Mouse (Mus musculus) kidney, adult 11 months (tissue): Measurements from ENCODE around the gene B830017H08Rik.

Source experiments
- DNase-seq: peaks from one replicate; pipeline ENCODE4 v3.0.0; 2022

The B830017H08Rik gene

DNA sequence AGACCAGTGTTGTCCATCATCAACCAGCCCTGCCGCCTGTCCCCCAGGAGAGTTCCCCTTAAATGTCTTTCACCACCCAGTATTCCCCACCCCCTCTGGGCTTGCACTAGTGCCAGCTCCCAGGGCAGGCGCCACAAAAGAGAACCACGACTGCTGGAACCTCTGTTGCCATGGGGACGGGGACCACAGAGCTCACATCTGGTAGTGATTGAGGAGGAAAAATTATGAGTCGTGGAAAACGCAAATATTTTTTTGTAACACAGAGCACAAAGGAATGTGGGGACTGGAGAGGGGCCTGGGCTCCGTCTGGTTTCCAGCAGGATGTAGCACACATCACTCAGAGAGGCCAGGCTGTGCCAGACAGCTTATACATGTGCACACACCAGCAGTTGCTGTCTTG is 23.2 kb upstream of the B830017H08Rik start:
- DNase-seq, result no peak

DNA sequence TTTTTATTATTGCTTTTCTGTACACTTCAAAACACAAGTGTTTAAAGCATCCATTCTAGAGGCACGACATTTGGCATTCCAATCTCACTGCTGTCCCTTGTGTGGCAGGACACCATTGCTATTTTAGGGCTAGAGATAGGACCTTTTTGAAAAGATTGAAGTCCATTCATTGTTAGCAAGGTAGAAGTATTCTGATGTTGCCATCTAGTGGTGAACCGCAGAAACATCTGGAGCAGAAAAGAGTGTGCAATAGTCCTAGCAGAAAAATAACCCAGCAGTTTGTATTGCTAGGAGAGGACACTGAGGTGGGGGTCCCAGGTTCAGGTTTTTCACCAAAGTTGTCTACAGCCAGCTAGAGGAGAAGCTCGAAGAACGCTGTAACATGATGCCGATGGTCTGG is 20.8 kb upstream of the B830017H08Rik start:
- DNase-seq, result no peak

DNA sequence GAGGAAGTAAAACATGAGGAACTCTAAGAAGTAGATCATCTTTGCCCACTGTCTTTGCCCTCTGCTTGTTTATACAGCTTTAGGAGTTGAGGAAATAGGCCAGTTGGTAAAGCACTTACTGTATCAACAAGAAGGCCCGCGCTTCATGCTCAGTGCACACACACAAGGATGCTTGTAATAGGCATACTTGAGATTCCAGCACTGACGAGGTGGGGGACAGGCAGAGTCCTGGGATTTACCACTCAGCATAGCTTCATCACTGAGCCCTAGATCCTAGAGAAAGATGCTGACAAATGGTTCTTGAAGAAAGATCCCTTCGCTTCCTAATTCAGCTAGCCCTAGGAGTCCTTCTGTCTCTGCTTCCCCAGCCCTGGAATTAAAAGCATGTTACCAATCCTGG is 19.7 kb upstream of the B830017H08Rik start:
- DNase-seq, result no peak

DNA sequence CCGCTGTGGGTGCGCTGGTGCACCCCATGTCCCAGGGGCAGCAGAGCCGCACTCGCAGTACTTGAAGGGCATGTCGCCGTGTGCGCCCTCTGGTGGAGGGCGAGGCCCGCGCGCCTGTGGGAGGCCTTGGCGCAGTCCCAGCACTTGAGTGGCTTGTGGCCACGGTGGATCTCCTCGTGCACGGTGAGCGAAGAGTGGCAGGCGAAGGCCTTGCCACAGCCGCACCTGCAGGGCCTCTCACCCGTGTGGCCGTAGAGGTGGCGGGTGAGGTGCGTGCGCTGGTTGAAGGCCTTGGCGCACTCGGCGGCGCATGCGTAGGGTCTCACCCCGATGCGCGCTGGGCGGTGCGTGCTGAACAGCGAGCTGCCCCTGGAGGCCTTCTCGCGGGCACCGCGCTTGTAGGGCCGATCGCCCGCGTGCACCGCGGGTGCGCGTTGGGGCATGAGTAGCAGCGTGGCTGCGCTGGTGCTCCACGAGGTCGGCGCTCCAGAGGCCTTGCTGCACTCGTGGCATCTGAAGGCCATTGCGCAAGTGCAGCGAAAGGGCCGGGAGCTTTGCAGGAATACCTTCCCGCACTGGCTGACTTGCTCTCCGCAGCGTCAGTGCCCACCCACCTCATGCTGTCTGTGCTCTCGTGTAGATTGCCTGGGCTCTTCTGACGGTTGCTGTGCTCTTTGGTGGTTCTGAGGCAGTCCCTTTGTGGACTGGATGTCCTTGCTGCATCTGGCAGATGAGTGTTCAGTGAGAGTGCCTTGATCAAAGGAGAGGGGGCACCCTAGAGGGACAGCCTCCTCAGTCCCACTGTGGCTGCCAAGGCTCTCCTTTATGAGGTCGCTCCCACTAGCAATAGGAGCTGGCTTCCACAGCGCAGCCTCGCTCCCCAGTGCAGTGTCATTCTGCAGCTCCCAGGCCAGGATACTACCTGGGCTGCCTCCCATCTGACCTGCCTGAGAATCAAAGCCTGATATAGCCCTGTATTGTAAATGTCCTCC is 17.2 kb upstream of the B830017H08Rik start:
- peak; percentile 53 for DNase-seq

DNA sequence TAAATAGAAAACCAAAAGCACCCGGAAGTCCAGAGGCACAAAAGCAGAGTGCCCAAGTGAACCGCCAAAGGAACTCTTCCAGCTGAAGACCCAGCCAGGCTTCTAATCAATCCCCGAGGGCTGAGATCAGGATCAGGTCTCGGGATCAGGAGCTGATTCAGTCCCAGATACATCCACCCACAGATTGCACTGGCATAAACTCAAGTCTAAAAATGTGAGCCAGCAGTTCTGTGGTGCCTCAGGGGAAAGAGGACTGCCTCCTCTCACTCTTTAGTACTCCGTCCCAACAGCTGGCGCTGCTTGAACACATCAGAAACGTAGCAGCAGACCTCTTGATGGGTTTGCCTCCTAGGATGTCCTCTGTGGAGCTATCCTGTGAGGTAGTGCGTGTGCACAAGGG is 16.4 kb upstream of the B830017H08Rik start:
- no peak for DNase-seq

DNA sequence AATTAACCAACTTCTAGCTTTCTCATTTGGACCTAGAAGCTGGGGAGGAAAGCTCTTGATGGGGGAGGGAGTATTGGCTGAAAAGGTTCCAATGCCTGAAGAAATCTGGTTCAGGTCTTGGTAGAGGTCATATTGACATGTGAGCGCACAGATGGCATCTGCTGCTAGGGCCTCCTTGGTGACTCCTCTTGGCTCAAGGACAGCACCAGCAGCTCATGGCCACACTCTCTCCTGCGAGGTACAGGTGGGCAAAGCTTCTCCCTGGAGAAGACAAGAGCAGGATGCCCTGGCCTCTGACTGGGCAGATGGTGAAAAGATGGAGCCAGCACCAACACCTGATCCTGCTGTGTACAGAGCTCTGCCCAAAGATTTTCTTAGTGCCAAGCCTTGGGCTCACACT is 6.4 kb upstream of the B830017H08Rik start:
- no peak for DNase-seq

DNA sequence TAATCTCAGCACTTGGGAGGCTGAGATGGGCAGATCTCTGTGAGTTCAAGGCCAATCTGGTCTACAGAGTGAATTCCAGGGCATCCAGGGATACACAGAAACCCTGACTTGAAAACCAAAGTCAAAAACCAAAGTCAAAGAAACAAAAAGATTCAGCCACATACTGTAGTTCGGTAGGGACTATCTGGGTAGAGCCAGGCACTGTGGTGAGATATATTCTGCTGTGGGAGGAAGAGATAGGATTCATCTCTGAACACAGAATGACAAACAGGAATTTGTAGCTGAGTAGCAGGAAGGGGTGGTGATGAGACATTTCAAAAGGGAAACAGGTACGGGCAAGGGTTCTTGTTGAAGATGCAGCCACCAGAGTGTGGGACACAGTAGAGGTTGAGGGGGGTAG is 4.7 kb upstream of the B830017H08Rik start:
- DNase-seq, result no peak

DNA sequence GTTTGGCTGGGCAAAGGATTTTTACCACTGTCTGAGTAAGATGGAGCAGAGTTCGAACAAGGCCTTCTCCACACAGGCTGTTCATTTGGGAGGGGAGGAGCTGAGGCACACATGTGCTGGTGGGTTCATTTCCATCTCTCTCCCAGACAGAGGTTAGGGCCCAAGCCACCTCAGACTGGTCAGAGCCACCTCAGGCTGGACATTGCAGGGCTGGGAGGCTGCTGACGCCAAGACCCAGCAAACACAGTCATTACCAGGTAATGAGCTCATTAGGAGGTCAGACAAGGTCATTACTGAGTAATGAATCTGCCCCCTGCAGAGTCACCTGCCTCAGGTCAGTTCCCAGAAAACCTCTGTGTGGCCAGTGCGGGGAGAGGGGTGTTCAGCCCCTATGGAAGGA is 4.1 kb upstream of the B830017H08Rik start:
- peak; percentile 81 for DNase-seq

DNA sequence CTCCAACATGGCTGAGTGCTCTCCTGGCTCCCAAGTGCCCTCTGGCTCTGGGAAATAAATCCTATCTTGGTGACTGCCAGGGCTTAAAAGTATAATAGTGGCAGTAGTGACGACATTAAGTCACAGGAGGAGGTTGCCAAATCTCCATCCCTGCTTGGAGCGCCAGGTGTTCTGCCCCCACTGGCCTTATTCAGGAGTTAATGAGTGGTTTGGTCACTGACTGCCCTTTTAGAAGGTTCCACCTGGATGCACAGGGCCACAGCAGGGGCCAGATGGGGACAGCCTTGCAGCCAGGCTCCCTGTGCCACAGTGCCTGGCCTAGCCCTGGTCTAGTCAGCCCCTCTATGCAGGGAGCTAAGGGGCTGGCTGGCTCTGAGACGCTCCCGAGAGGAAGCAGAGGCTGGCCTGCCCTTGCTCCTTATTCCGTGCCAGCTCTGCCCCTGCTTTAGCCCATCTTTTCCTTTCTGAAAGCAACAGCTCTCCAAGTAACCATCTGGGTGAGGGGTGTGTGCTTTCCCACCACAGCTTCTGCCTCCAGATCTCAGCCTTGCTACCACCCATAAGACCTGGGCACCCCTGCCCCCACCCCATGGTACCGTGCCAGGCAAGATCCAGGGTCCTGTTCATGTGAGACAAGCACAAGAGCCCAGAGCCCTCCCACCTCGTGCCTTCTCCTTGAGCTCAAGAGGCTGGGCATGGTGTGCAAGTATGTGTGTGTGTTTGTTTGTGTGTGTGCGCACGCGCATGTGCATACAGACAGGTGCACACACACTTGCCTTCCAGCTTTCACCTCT is 2.3 kb upstream of the B830017H08Rik start:
- DNase-seq, result peak; percentile 83

DNA sequence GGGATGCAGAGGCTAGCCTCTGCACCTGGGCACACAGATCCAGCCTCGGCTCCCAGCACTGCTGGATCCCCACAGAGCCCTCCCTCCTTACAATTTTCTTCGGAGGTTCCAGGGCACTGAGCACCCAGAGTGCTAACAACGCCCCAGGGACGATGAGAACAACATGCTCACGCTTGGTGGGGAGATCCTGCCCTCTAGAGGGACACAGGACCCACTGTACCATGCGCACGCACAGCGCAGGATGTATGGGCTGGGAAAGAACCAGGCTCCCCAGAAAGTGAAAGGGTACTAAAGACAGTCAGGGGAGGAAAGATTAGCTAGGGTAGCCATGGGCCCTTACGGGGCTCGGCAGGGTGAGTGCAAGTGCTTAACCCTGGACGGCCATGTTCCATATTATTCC is 1.1 kb upstream of the B830017H08Rik start:
- no peak for DNase-seq

DNA sequence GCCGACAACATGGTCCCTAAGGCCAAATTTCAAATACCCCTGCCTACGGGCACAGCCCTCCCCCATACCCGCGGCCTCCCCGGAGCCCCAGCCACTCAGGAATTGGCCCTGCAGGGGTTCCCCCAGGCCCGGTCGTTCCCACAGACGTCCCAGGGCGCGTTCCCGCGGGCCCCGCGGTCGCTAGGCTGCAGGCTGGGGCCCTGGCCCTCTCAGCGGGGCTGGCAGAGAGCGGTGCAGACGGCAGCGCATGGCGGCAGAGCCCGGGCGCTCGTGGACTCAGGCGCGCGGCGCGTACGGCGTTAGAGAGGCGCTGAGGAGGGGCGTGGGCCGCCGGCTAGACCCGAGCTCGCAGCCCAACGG is 380 bp downstream of the B830017H08Rik start:
- DNase-seq, result no peak

DNA sequence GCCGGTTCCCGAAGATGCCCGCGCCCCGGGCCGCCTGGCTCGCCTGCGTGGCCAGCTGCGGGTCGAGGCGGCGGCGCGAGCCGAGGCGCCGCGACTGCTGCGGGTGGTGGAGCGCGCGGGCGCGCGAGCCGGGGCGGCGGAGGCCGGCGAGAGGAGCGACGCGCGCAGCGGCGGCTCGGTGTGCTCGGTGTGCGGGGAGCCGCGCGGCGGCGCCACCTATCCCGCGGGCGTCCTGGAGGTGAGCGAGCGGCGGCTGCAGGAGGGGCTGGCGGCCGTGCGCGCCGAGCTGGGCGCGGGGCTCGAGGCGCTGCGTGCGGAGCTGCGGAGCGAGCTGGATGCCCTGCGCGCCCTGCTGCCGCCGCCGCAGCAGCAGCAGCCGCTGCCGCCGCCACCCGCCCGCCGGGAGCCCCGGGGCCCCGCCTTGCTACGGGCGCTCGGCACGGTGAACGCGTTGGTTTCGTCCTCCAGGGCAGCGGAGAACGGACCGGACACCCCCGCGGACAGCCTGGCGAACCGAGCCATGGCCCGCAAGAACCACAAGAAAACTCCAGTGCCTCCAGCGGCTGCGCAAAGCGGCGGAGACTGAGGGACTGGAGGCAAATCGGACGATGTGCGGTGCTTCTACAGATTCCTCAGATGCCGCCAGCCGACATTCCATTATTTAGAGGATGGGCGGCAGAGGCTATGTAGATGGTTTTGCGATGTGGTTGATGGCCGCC is 919 bp downstream of the B830017H08Rik start:
- no peak for DNase-seq

DNA sequence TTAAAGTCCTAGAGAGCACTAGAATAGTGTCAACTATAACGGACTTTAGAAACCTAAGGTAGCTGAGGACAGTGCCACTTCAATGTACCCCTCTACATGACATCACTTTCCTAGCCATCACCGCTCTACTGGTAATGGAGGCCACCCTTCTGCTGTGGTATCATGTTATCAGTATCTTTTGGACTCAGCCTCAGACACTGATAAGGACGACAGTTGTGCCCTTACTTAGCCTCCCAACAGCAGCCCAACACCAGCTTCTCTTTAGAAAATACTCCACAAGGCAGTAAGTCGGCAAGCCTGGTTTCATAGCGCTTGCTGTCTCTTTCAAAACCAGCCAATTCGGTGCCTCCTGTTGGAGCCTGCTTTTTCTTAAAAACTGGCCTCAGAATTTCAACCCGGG is 1.6 kb downstream of the B830017H08Rik start:
- no peak for DNase-seq

DNA sequence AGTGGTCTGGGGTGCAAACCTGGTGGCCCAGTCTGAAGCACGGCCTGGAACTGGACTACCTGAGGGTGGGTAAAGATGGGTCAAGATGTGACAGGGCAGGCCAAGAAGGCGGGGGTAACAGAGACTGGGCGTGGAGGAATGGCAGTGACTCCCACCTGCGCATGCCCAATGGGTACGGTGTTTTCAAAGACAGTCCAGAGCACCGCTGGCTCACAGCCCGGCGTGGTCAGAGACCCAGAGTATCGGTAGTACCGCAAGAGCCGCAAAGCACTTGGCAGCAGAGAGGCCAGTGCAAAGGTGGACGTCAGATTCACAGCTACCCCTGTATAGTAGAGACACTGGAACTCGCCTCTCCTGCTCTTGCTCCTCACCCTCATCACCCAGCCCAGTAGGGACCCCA is 2.6 kb downstream of the B830017H08Rik start:
- peak; percentile 39 for DNase-seq

DNA sequence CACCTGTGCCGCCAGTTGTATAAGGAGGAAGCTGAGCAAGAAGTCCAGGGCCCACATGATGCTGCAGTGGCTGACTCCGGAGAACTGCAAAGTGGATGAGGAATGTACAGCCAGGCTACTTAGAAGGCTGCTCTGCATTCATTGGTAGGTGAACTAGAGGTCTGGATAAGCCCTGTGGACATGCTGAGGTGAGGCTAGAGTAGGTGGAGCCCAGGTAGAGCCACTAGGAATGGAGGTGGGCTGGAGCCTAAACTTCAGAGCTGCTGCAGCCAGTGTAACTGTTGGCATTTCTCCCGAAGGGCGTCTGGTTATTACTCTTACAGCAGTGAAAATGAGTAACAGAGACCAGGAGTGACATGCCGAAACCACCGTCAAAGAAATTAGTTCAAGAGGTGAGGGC is 5.1 kb downstream of the B830017H08Rik start, which contains the start of gene Car15:
Gene Car15, minus strand, starts transcription at position 314 of the 400 bp plus-strand sequence.
- peak; percentile 58 for DNase-seq

DNA sequence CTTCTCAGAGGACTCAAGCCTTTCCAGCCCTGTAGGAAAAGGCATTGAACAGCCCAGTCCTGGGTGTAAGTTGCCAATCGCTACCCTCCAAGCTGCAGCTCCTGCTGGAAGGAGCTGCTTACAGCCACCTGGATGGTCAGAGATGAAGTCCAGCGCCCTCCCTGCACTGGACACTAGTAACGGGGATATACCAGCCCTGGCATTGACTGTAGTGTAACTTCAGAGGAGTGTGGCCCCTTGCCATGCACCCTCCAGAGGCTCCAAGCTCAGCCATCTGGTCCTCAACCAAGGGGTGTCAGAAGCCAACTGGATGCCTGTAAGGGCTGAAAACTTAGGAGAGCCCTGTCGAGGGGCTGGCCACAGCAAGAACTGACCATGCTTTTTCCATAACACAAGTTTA is 7.1 kb downstream of the B830017H08Rik start:
- DNase-seq, result no peak

DNA sequence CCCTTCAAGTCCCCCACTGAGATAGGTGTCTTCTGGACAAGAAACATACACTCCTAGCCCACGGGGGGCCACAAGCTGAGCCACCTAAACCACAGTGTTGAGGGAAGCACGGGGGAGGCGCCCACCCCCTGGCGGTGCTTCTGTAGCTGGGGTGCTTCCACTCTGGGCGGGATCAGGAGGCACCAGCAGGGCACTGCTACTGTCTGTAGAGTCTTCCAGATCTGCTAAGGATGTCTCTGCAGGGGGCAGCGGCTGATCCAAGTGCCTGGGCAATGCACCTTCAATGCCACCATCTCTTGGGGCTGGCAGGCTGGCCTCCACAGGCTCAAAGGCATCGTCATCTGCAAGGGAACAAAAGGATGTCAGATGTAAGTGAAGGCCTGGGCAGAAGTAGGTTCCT is 9.5 kb downstream of the B830017H08Rik start:
- no peak for DNase-seq

DNA sequence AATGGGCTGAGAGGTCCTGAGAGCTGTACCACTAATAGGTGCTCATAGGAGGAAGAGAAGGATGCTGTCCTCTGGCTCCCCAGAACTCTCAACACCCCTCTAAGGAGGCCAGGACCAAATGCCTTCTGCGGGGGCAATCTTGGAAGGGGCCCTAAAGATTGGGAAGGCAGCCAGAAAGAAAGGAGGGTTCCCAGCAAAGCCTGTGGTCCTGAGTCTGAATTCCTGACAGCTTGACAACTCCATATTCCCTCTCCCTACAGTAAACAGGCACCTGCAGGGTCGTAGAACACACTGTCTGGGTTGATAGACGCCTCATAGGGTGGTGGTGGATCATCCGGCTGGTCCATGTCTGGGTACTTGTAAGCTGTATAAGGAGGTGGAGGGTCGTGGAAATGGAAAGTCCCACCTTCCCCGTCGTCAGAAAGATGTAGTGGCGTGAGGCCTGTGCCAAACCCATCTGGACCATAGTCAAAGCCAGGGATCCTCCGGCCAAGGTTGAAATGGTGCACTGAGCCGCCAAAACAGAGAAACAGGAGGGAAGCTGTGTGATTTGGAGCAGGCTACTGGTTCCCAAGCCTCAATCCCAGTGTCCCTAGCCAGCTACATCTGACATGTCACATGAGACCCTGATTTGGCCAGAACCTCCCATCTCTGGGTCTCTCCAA is 10.9 kb downstream of the B830017H08Rik start:
- no peak for DNase-seq

DNA sequence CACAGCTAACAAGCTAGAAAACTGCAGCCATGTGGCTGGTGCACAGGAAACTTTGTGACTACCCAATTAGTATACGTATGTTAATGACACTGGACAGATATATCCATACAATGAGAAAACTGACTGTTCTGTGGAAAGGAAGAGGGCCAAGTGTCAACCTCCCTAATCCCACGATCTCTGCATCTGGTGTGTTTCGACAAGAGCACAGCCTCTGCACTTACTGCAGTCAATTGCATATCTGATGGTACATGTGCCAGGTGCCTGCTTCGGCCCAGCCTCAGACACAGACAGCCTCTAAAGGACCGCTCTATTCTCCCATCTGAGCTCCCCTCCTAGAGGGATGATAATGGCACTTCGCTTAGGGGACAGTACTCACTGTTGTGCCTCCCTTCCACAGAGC is 15.5 kb downstream of the B830017H08Rik start:
- DNase-seq, result no peak

DNA sequence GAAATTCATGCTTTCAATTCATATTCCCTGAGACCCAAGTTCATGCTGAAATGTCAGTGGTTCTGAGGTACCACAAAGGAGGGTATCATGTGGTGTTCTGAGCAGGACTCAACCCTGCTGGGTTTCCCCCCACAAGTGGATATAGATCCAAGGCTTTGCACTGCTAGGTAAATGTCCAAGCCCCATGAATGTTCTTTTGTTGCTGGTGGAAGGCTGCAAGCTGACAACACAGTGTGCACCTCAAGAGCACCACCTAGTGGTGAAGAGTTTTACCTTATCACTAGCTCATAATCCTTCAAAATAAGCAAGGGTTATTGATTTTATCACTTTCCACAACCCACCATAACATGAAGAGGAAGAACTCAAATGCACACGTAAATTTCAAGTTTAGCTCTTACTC is 16.0 kb downstream of the B830017H08Rik start:
- no peak for DNase-seq

DNA sequence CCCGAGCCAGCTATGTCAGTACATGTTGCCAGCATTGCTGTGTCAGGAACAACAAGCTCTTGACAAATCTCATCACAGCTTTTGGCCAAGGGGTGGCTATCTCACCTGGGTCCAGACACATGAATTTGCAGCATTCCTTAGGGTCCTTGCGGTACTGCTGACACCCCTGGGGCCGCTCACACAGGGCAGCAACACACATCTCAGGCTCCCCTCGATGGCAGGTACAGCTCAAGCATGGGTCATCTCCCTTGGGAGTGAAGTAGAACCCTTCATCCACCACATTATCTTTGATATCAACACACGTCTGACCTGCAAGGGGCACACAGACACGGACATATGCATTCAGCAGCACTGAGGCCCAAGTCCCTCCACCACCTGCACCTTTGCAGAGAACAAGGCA is 16.6 kb downstream of the B830017H08Rik start:
- no peak for DNase-seq

DNA sequence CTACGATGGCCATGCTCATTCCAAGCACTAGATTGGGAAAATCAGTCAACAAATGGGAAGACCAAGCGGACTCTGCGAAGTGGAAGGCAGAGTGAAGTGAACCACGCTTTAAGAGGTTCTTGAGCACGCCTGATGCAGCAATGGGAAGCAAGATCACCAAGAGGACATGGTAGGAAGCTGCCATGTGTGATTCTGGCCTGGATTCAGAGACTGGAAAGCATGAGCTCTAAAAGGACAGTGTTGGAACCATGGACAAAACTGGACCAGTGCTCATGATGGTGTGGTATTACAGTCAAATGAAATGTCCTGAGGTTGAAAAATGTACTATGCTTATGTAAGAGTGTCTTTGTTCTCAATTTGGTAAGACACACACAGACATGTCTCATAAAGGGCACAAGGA is 18.4 kb downstream of the B830017H08Rik start:
- no peak for DNase-seq

DNA sequence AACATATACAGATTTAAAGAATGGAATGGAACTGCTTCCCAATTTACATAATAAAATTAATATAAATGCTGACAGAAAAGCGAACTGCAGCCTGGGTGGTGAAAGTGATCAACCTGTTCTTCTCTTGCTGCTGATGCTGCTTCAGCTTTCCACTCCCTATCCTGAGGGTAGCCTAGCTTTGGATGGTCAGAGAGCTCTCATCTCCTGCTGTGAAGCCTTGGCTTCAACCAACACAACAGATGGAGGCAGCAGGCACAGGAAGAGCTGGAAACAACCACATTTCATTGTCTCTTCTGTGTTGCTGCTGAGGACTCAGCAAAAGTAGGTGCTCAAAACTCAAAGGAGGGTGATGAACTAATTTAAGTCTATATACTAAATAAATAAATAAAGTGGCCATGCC is 18.9 kb downstream of the B830017H08Rik start:
- no peak for DNase-seq
